8 mouse cellular contexts compared by ENCODE assay signal in the genomic region with DNA sequence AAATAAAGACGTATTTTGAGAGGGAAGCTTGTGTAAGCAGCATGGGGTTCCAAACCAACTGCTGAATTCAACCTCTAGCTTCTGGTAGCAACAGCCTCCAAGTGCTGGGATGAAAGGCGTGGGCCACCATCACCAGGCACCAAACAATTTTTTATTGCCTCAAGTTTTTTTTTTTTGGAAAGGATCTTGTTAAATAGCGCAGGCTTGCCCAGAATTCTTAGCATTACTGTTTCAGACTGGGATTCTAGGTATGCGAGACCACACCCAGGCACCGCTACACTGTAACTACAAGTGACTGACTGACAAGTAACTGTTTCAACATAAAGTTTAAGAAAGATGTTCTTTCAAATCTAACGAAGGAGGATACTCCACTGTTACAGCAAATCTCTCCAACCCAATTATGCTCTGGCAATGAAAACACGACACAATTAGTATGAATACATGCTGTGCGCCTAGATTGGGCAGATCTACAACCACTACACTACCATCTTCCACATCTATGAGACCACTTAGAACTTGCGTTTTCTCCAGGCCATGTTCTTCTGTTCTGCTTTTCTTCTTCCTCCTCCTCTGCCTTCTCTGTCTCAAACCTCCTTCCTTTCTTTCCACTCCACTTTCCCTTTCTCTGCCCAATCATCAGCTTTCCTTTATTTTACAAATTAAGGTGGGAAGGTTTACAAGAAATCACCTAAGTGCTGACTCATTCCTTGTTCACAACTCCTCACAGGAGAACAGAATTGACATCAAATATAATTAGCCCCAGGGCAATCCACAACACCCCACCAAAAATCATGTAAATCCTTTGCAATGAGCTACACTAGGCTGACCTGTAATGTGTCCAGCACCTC. TPM values are rescaled to one million over a fixed set of nuclear protein-coding genes. Genes with fewer than 3 reads are reported as not detected.
DNase-seq lines count a peak whose midpoint lies in the region; ATAC-seq and TF ChIP-seq lines count a peak whose summit lies in the region.

No protein-coding gene starts in this region.

- H3K4me3 ChIP-seq in megakaryocyte, embryonic 14.5 days (replicated peaks) = peak overlapping the region; percentile 99
- H3K4me3 ChIP-seq in brown adipose tissue, adult 24 weeks (ENCODE audit: insufficient read depth, low read depth, low read length) = peak overlapping the region; percentile 63
- peak overlapping the region; percentile 100 for H3K4me3 ChIP-seq in forebrain, embryonic 16.5 days (replicated peaks; ENCODE audit: low read length)
- peak overlapping the region; percentile 56 for H3K4me3 ChIP-seq in liver, embryonic 16.5 days (ENCODE audit: low read depth, low read length)
- peak overlapping the region; percentile 36; the same call in 1 of the 2 replicates for H3K4me3 ChIP-seq in stomach, postnatal 0 days (ENCODE audit: low read depth, low read length)

- TF ChIP-seq CTCF in stomach, postnatal 0 days (IDR thresholded peaks at IDR 0.05; ENCODE audit: low read depth) = no peak

- no peak for DNase-seq in stomach, postnatal 0 days (ENCODE audit: low spot score)
- DNase-seq in urinary bladder, postnatal 10 days (ENCODE audit: low spot score) = no peak
- no peak for DNase-seq in gastrocnemius, postnatal 14 days

- no peak for TF ChIP-seq EP300 in stomach, postnatal 0 days (optimal IDR thresholded peaks at IDR 0.05)

- no peaks in the 10 kb centered on the region for H3K27me3 ChIP-seq in megakaryocyte, embryonic 14.5 days (replicated peaks)
- H3K27me3 ChIP-seq in forebrain, embryonic 16.5 days (replicated peaks; ENCODE audit: control insufficient read depth, insufficient read depth, low read length) = no peaks in the 10 kb centered on the region
- H3K27me3 ChIP-seq in liver, embryonic 16.5 days (ENCODE audit: control insufficient read depth, insufficient read depth, low read depth, low read length) = no peaks in the 10 kb centered on the region
- no peaks in the 10 kb centered on the region for H3K27me3 ChIP-seq in stomach, postnatal 0 days (ENCODE audit: control insufficient read depth, insufficient read depth, low read length)

- 79% methylated on average over 9 of the region's 9 CpGs for WGBS in forebrain, embryonic 16.5 days
- 75% methylated on average over 9 of the region's 9 CpGs for WGBS in liver, embryonic 16.5 days (ENCODE audit: insufficient replicate concordance)
- 77% methylated on average over 9 of the region's 9 CpGs for WGBS in stomach, postnatal 0 days

- H3K4me2 ChIP-seq in forebrain, embryonic 16.5 days (ENCODE audit: low read length) = peak overlapping the region; percentile 73
- H3K4me2 ChIP-seq in liver, embryonic 16.5 days (ENCODE audit: low read depth, low read length) = peak overlapping the region; percentile 66
- H3K4me2 ChIP-seq in stomach, postnatal 0 days (replicated peaks; ENCODE audit: low read depth) = peak overlapping the region; percentile 54

- intact Hi-C loops in gastrocnemius, postnatal 14 days (cut with DNase I; ENCODE audit: low total_unique reads) = no loop called here

- H3K4me1 ChIP-seq in megakaryocyte, embryonic 14.5 days = peaks cover 41% of the 10 kb centered on the region
- peaks cover 5% of the 10 kb centered on the region; the same call in 1 of the 2 replicates for H3K4me1 ChIP-seq in brown adipose tissue, adult 24 weeks (ENCODE audit: control insufficient read depth, insufficient read depth, insufficient read length, low read length)
- H3K4me1 ChIP-seq in forebrain, embryonic 16.5 days (replicated peaks; ENCODE audit: control insufficient read depth, insufficient read depth, low read length) = peaks cover 19% of the 10 kb centered on the region
- peaks cover 20% of the 10 kb centered on the region for H3K4me1 ChIP-seq in liver, embryonic 16.5 days (ENCODE audit: control insufficient read depth, low read depth, low read length)
- H3K4me1 ChIP-seq in stomach, postnatal 0 days (replicated peaks; ENCODE audit: control insufficient read depth, insufficient read depth) = peaks cover 4% of the 10 kb centered on the region; the same call in 1 of the 2 replicates

- H3K36me3 ChIP-seq in megakaryocyte, embryonic 14.5 days (replicated peaks; ENCODE audit: low read length) = no peaks in the 10 kb centered on the region
- H3K36me3 ChIP-seq in forebrain, embryonic 16.5 days (ENCODE audit: control insufficient read depth, insufficient read depth) = no peaks in the 10 kb centered on the region
- H3K36me3 ChIP-seq in liver, embryonic 16.5 days (ENCODE audit: control insufficient read depth, insufficient read depth) = no peaks in the 10 kb centered on the region
- H3K36me3 ChIP-seq in stomach, postnatal 0 days (ENCODE audit: control insufficient read depth, insufficient read depth, low read length) = no peaks in the 10 kb centered on the region

- peak overlapping the region; percentile 88 for H3K27ac ChIP-seq in brown adipose tissue, adult 24 weeks (replicated peaks; ENCODE audit: low read depth, low read length)
- peak overlapping the region; percentile 96 for H3K27ac ChIP-seq in forebrain, embryonic 16.5 days (ENCODE audit: low read length)
- H3K27ac ChIP-seq in liver, embryonic 16.5 days (ENCODE audit: low read length) = peak overlapping the region; percentile 84
- peak overlapping the region; percentile 93 for H3K27ac ChIP-seq in stomach, postnatal 0 days (replicated peaks)

- H3K9me3 ChIP-seq in megakaryocyte, embryonic 14.5 days = peaks cover 4% of the 10 kb centered on the region; the same call in 1 of the 2 replicates
- H3K9me3 ChIP-seq in forebrain, embryonic 16.5 days (ENCODE audit: control insufficient read depth, low read length) = no peaks in the 10 kb centered on the region
- no peaks in the 10 kb centered on the region for H3K9me3 ChIP-seq in liver, embryonic 16.5 days (replicated peaks; ENCODE audit: control insufficient read depth, low read length)
- no peaks in the 10 kb centered on the region for H3K9me3 ChIP-seq in stomach, postnatal 0 days (ENCODE audit: control insufficient read depth, low read length)

- no peak for ATAC-seq in megakaryocyte, adult 5-6 weeks (ENCODE audit: poor library complexity, severe bottlenecking)
- no peak; the same call in 1 of the 2 replicates for ATAC-seq in forebrain, embryonic 16.5 days
- no peak for ATAC-seq in liver, embryonic 16.5 days (ENCODE audit: low read depth)
- ATAC-seq in stomach, postnatal 0 days (ENCODE audit: low FRiP score, low TSS enrichment) = no peak

- H3K9ac ChIP-seq in forebrain, embryonic 16.5 days (replicated peaks; ENCODE audit: low read depth, low read length) = peak overlapping the region; percentile 71
- peak overlapping the region; percentile 50 for H3K9ac ChIP-seq in liver, embryonic 16.5 days (ENCODE audit: low read depth, low read length)
- H3K9ac ChIP-seq in stomach, postnatal 0 days (ENCODE audit: low read length) = peak overlapping the region; percentile 62; the same call in 1 of the 2 replicates

RNA-seq across cellular contexts. Expression of a gene that starts 1.1 kb away (rescaled TPM):
- 10.0 and 17.7 TPM in 2 replicates for polyA plus RNA-seq in megakaryocyte, embryonic 14.5 days (2012; ENCODE audit: insufficient read depth, low replicate concordance)
- total RNA-seq in megakaryocyte, adult 5-6 weeks (2015) = 129 and 144 TPM in 2 replicates
- 124 and 159 TPM in 2 replicates for total RNA-seq in megakaryocyte, adult 5-6 weeks (2017)
- 25.0 and 38.4 TPM in 2 replicates for polyA plus RNA-seq in brown adipose tissue, adult 24 weeks (2012; ENCODE audit: insufficient read depth, insufficient read length, missing spikeins)
- 90.9 and 95.5 TPM in 2 replicates for polyA plus RNA-seq in forebrain, embryonic 16.5 days (2015; fragmentation: Nextera tagmentation; extraction: Ambion mirVana)
- 24.4 and 28.5 TPM in 2 replicates for polyA plus RNA-seq in liver, embryonic 16.5 days (2015; fragmentation: Nextera tagmentation; extraction: Ambion mirVana)
- 51.8 and 56.4 TPM in 2 replicates for polyA plus RNA-seq in stomach, postnatal 0 days (2015; fragmentation: Nextera tagmentation; extraction: Ambion mirVana)
- total RNA-seq in gastrocnemius, postnatal 14 days (2021) = 10 to 100 TPM; 53.7 to 60.7 TPM

RNA-seq across cellular contexts. Expression of a gene that starts 37.7 kb away (rescaled TPM):
- polyA plus RNA-seq in megakaryocyte, embryonic 14.5 days (2012; ENCODE audit: insufficient read depth, low replicate concordance) = 12.0 and 34.7 TPM in 2 replicates
- total RNA-seq in megakaryocyte, adult 5-6 weeks (2015) = 61.3 and 82.9 TPM in 2 replicates
- 60.1 and 62.7 TPM in 2 replicates for total RNA-seq in megakaryocyte, adult 5-6 weeks (2017)
- polyA plus RNA-seq in brown adipose tissue, adult 24 weeks (2012; ENCODE audit: insufficient read depth, insufficient read length, missing spikeins) = 68.4 and 72.0 TPM in 2 replicates
- polyA plus RNA-seq in forebrain, embryonic 16.5 days (2015; fragmentation: Nextera tagmentation; extraction: Ambion mirVana) = 50.4 and 62.0 TPM in 2 replicates
- 72.0 and 72.5 TPM in 2 replicates for polyA plus RNA-seq in liver, embryonic 16.5 days (2015; fragmentation: Nextera tagmentation; extraction: Ambion mirVana)
- polyA plus RNA-seq in stomach, postnatal 0 days (2015; fragmentation: Nextera tagmentation; extraction: Ambion mirVana) = 80.2 and 88.8 TPM in 2 replicates
- 10 to 100 TPM; 26.1 to 27.9 TPM for total RNA-seq in gastrocnemius, postnatal 14 days (2021)

Comparison
In these comparisons a context has a peak if more than half of its experiments do, and no peak if none do; other contexts are left out.
1. H3K4me3 ChIP-seq: peak in every context shown above with its lines; median percentile 100 in forebrain, embryonic 16.5 days; 99 in megakaryocyte, embryonic 14.5 days; 63 in brown adipose tissue, adult 24 weeks; 56 in liver, embryonic 16.5 days; 36 in stomach, postnatal 0 days.